Mouse (Mus musculus) stomach, postnatal 0 days (tissue): ENCODE results near the gene A630076J17Rik.

ENCODE experiments used
- CTCF ChIP-seq: IDR thresholded peaks from 2 replicates; pipeline ENCODE4 v1.5.1; 2016; ENCODE audit warnings: antibody characterized with exemption, low read depth, mild to moderate bottlenecking, moderate library complexity
- EP300 ChIP-seq: optimal IDR thresholded peaks from 2 replicates; pipeline ENCODE3; 2016; ENCODE audit warnings: antibody characterized with exemption

DNA sequence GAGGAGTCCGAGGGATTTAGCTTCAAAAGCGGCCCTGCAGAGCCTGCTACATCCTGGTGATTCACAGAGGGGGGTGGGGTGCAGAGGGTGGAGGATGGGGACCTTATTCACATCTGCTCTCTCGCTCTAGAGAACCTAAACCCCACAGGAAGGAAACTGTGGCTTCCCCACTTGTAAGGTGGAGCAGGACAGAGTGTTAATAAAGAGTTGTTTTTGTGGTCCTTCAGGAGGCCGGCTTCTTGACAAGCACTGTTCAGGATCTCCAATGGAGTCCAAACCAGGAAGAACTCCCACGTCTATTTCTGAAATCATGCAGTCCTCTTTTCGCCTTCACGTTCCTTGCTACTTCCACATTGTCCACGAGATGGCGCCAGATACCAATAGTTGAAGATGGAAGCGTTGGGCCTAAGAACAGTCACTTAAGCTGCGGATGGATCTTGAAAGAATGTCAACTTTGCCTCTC lies 3.0 kb downstream of the A630076J17Rik start:
- TF ChIP-seq CTCF (peak; percentile 98), EP300 (no peak)
